Mouse (Mus musculus) small intestine, adult 2 months (tissue): ENCODE results near the gene N4bp2. TPM values are rescaled to one million over a fixed set of nuclear protein-coding genes. Genes with fewer than 3 reads are reported as not detected.

Experiments
- H3K27ac ChIP-seq: fragments of 200-500 bp; 2 replicates; pipeline ENCODE4 v1.5.1; 2012; ENCODE audit warnings: low read depth, low read length, control low read depth, inconsistent platforms; ENCODE audit not compliant: insufficient read depth
- H3K27me3 ChIP-seq: fragments of 200-500 bp; 2 replicates; pipeline ENCODE4 v1.6.1; 2012; ENCODE audit warnings: mild to moderate bottlenecking, moderate library complexity, low read length, inconsistent platforms; ENCODE audit not compliant: control insufficient read depth, insufficient read depth
- H3K36me3 ChIP-seq: fragments of 200-500 bp; 2 replicates; pipeline ENCODE4 v1.6.1; 2012; ENCODE audit warnings: mild to moderate bottlenecking, low read length, control low read depth, inconsistent platforms; ENCODE audit not compliant: control insufficient read depth, insufficient read depth
- H3K4me1 ChIP-seq: fragments of 200-500 bp; 2 replicates; pipeline ENCODE4 v1.6.1; 2012; ENCODE audit warnings: low read length, inconsistent platforms, mixed read lengths; ENCODE audit not compliant: control insufficient read depth, insufficient read depth, insufficient read length
- H3K4me3 ChIP-seq: fragments of 200-500 bp; 2 replicates; pipeline ENCODE4 v1.5.1; 2012; ENCODE audit warnings: low read depth, mild to moderate bottlenecking, control low read depth, inconsistent platforms, low read length, moderate library complexity
- CTCF ChIP-seq: fragments of 200-500 bp; IDR thresholded peaks from 2 replicates; pipeline ENCODE4 v1.5.1; 2012; ENCODE audit warnings: low read depth, mild to moderate bottlenecking, control low read depth, inconsistent platforms, low read length, moderate library complexity, mixed read lengths; ENCODE audit not compliant: insufficient replicate concordance, insufficient read length; ENCODE audit errors: extremely low read depth
- POLR2A ChIP-seq: fragments of 200-500 bp; IDR thresholded peaks from 2 replicates; pipeline ENCODE4 v1.6.1; 2012; ENCODE audit warnings: low read depth, mild to moderate bottlenecking, control low read depth, inconsistent platforms, low read length, moderate library complexity
- WGBS: fragments of 180-500 bp; shearing (Covaris S2); methylation state at CpG from one replicate; pipeline ENCODE4 v1.1.7; 2018; 5-methylcytosine and 5-hydroxymethylcytosine counted together
- polyA plus RNA-seq: library from polyadenylated mRNA; depleted of rRNA; stranded (reverse); fragments of >200 nt; gene quantifications from 2 replicates; pipeline ENCODE4 v1.2.3, GENCODE M21; 2012

The N4bp2 gene
- polyA plus RNA-seq, 1 experiment: 2.3 TPM

GRCm38 (mm10) chr5:65827102-65827501 is 63.8 kb downstream of the N4bp2 start:
- peaks cover 6% of the 10 kb centered on the region for H3K36me3 ChIP-seq
- TF ChIP-seq CTCF (no peak), POLR2A (no peak)
- no peak overlapping the region for H3K4me3 ChIP-seq
- 91% methylated on average over 8 of the region's 8 CpGs for WGBS
- H3K27me3 ChIP-seq: no peaks in the 10 kb centered on the region
- peaks cover 2% of the 10 kb centered on the region; the same call in 1 of the 2 replicates for H3K4me1 ChIP-seq
- H3K27ac ChIP-seq: no peak overlapping the region

GRCm38 (mm10) chr5:65828261-65828660 is 64.9 kb downstream of the N4bp2 start:
- H3K4me1 ChIP-seq: peaks cover 2% of the 10 kb centered on the region; the same call in 1 of the 2 replicates
- H3K36me3 ChIP-seq: peaks cover 6% of the 10 kb centered on the region
- WGBS: 66% methylated on average over 5 of the region's 5 CpGs
- no peaks in the 10 kb centered on the region for H3K27me3 ChIP-seq
- H3K4me3 ChIP-seq: no peak overlapping the region
- H3K27ac ChIP-seq: no peak overlapping the region
- no peak for TF ChIP-seq CTCF
- TF ChIP-seq POLR2A: no peak

DNA sequence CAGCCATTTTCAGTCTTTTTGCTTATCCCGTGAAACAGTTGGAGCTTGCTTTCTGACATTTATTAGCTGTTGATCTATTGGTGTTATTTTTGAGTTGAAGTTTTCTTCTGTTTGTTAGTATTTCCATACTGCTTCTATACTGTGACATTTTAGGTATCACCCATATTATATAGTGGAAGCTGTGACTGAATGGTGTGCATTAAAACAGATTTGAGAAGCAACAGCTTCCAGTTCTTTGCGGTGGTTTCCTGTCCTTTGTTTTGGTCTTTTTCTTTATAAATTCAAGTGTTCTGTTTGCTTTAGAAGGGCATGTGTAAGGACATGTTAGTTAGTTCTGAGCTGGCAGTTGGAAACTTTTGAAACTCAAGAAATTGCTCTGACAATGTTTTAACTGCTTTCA is 65.7 kb downstream of the N4bp2 start:
- Histone ChIP-seq H3K4me3 (no peak overlapping the region), H3K4me1 (peaks cover 2% of the 10 kb centered on the region; the same call in 1 of the 2 replicates), H3K36me3 (peaks cover 6% of the 10 kb centered on the region), H3K27ac (no peak overlapping the region), H3K27me3 (no peaks in the 10 kb centered on the region)
- WGBS: 75% methylated on average over 2 of the region's 2 CpGs
- TF ChIP-seq POLR2A (no peak), CTCF (no peak)

DNA sequence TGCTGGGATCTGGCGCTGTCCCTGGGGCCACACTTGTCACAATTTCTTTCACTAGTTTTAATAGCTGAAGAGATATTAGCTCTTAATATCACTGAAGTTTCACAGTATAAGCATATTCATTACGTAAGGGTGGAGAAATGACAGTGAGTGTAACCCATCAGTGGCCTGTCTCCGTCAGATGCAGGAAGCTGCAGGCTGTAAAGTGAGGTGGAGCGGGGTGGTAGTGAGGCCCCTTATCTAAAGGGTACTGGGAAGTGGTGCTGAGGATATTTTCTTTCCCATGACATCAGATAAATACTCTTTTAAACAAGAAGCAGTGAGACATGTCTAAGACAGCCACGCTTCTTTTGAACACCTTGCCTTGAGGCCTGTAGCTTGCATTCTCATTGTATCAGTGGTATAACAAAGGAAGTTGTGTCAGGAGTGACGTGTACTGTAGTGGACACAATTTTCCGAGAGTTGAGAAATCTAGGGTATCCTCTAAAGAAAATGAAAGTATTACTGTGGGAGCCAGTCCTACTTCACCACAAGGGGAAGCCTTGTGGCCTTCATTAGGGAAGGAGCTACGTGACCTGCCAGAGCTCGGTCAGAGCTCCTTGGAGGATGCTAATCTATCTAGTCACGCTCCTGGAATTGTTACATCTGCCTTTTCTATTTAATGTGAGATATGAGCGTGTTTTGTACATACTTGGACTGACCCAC is 68.7 kb downstream of the N4bp2 start:
- Histone ChIP-seq H3K4me3 (no peak overlapping the region), H3K27ac (no peak overlapping the region), H3K27me3 (no peaks in the 10 kb centered on the region), H3K36me3 (peaks cover 1% of the 10 kb centered on the region; the same call in 1 of the 2 replicates), H3K4me1 (peaks cover 2% of the 10 kb centered on the region; the same call in 1 of the 2 replicates)
- TF ChIP-seq POLR2A: no peak
- no peak for TF ChIP-seq CTCF
- 88% methylated on average over 11 of the region's 11 CpGs for WGBS

DNA sequence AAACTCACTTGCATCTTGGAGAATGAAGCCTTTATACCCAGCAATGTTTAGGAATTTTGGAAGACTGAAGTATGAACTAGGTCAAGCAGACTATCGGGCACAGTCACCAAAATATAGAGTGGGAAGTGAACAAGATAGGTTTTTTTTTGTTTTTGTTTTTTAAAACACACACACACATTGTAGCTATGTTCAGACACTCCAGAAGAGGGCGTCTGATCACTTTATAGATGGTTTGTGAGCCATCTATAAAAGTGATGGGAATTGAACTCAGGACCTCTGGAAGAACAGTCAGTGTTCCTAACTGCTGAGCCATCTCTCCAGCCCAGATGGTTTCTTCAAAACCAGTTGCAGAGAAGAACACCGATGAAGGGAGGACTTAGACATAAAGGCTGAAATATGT is 69.8 kb downstream of the N4bp2 start:
- Histone ChIP-seq H3K4me1 (peaks cover 2% of the 10 kb centered on the region; the same call in 1 of the 2 replicates), H3K27me3 (no peaks in the 10 kb centered on the region), H3K36me3 (no peaks in the 10 kb centered on the region), H3K27ac (no peak overlapping the region), H3K4me3 (no peak overlapping the region)
- TF ChIP-seq POLR2A: no peak
- no peak for TF ChIP-seq CTCF
- 83% methylated on average over 3 of the region's 3 CpGs for WGBS

GRCm38 (mm10) chr5:65833766-65834498 is 70.6 kb downstream of the N4bp2 start:
- H3K27me3 ChIP-seq: no peaks in the 10 kb centered on the region
- H3K4me3 ChIP-seq: no peak overlapping the region
- no peaks in the 10 kb centered on the region for H3K4me1 ChIP-seq
- no peak for TF ChIP-seq POLR2A
- no peak for TF ChIP-seq CTCF
- no peak overlapping the region for H3K27ac ChIP-seq
- 89% methylated on average over 8 of the region's 8 CpGs for WGBS
- H3K36me3 ChIP-seq: no peaks in the 10 kb centered on the region

DNA sequence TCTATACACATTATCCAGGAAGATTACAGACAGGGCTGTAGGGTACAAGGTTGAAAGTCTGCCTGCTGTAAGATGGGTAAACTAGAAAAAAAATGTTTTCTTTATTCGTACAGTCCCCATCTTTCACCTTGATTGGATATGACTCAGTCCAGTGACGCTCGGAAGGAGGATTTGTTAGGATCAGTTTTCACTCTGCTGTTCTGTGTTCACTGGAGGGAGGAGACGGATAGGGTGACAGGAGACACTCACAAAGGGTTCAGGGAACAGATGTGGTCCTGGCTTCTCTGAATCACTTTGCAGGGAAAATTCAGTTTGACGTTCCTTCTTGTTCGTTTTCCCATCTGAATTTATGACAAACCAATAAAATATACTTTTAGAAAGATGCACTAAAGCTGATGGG is 74.7 kb downstream of the N4bp2 start:
- TF ChIP-seq POLR2A (no peak), CTCF (no peak)
- Histone ChIP-seq H3K27me3 (no peaks in the 10 kb centered on the region), H3K27ac (no peak overlapping the region), H3K36me3 (no peaks in the 10 kb centered on the region), H3K4me3 (no peak overlapping the region), H3K4me1 (no peaks in the 10 kb centered on the region)
- 82% methylated on average over 6 of the region's 6 CpGs for WGBS
